Mouse (Mus musculus) hindbrain, embryonic 13.5 days (tissue): ENCODE measurements at regions not wholly inside any gene's neighbourhood (a gene's known extent, or its start where the extent isn't known, plus 50 kb on each side); places are given as distances from the start of the nearest gene placed in this dataset.

Source experiments
- ATAC-seq: fragments of 200-750 bp; cut with Nextera tagmentation; 2 replicates; pipeline ENCODE4 v1.8.0; 2017; ENCODE audit warnings: moderate TSS enrichment; ENCODE audit not compliant: low FRiP score
- H3K27ac ChIP-seq: fragments of 300-500 bp; sonication (generic); 2 replicates; pipeline ENCODE4 v1.5.1; 2015; ENCODE audit warnings: inconsistent platforms, mild to moderate bottlenecking, moderate library complexity
- H3K27me3 ChIP-seq: fragments of 300-500 bp; sonication (generic); 2 replicates; pipeline ENCODE4 v1.6.1; 2015; ENCODE audit warnings: mild to moderate bottlenecking, inconsistent platforms
- H3K36me3 ChIP-seq: fragments of 300-500 bp; sonication (generic); 2 replicates; pipeline ENCODE4 v1.6.1; 2015; ENCODE audit warnings: mild to moderate bottlenecking, inconsistent platforms
- H3K4me1 ChIP-seq: fragments of 300-500 bp; sonication (generic); replicated peaks from 2 replicates; pipeline ENCODE4 v1.6.1; 2015; ENCODE audit warnings: inconsistent platforms
- H3K4me2 ChIP-seq: fragments of 300-500 bp; sonication (generic); 2 replicates; pipeline ENCODE4 v1.6.1; 2015; ENCODE audit warnings: inconsistent platforms, mild to moderate bottlenecking, moderate library complexity
- H3K4me3 ChIP-seq: fragments of 300-500 bp; sonication (generic); 2 replicates; pipeline ENCODE4 v1.5.1; 2015; ENCODE audit warnings: mild to moderate bottlenecking, inconsistent platforms
- H3K9ac ChIP-seq: fragments of 300-500 bp; sonication (generic); 2 replicates; pipeline ENCODE4 v1.6.1; 2015; ENCODE audit warnings: mild to moderate bottlenecking, inconsistent platforms
- H3K9me3 ChIP-seq: fragments of 300-500 bp; sonication (generic); 2 replicates; pipeline ENCODE4 v1.6.1; 2016; ENCODE audit warnings: inconsistent platforms
- WGBS: fragments of 180-500 bp; shearing (Covaris S2); methylation state at CpG from one replicate; pipeline ENCODE4 v1.1.7; 2015; 5-methylcytosine and 5-hydroxymethylcytosine counted together

GRCm38 (mm10) chr12:52440868-52441365 lies 62.9 kb upstream of the Arhgap5 start:
- no peaks in the 10 kb centered on the region for H3K36me3 ChIP-seq
- no peaks in the 10 kb centered on the region for H3K27me3 ChIP-seq
- H3K27ac ChIP-seq = no peak overlapping the region
- no peak overlapping the region for H3K9ac ChIP-seq
- no peak overlapping the region for H3K4me3 ChIP-seq
- no peak for ATAC-seq
- no peaks in the 10 kb centered on the region for H3K9me3 ChIP-seq
- peaks cover 2% of the 10 kb centered on the region; the same call in 1 of the 2 replicates for H3K4me1 ChIP-seq
- WGBS = 75% methylated on average over 7 of the region's 7 CpGs
- no peak overlapping the region for H3K4me2 ChIP-seq

- 93% methylated on average over 5 of the region's 5 CpGs for WGBS
- H3K4me1 ChIP-seq = no peaks in the 10 kb centered on the region
- H3K4me2 ChIP-seq = no peak overlapping the region
- no peaks in the 10 kb centered on the region for H3K36me3 ChIP-seq
- H3K9ac ChIP-seq = no peak overlapping the region
- no peaks in the 10 kb centered on the region for H3K9me3 ChIP-seq
- H3K27ac ChIP-seq = no peak overlapping the region
- no peak for ATAC-seq
- H3K27me3 ChIP-seq = no peaks in the 10 kb centered on the region
- no peak overlapping the region for H3K4me3 ChIP-seq
Observed at GRCm38 (mm10) chr12:52442337-52442736, 61.4 kb upstream of the Arhgap5 start.

GRCm38 (mm10) chr12:52445731-52446130 lies 58.0 kb upstream of the Arhgap5 start:
- Histone ChIP-seq H3K36me3 (no peaks in the 10 kb centered on the region), H3K4me2 (no peak overlapping the region), H3K4me3 (no peak overlapping the region), H3K4me1 (no peaks in the 10 kb centered on the region), H3K9me3 (no peaks in the 10 kb centered on the region), H3K27me3 (no peaks in the 10 kb centered on the region), H3K9ac (no peak overlapping the region), H3K27ac (no peak overlapping the region)
- ATAC-seq = no peak
- WGBS = 58% methylated on average over 2 of the region's 2 CpGs

DNA sequence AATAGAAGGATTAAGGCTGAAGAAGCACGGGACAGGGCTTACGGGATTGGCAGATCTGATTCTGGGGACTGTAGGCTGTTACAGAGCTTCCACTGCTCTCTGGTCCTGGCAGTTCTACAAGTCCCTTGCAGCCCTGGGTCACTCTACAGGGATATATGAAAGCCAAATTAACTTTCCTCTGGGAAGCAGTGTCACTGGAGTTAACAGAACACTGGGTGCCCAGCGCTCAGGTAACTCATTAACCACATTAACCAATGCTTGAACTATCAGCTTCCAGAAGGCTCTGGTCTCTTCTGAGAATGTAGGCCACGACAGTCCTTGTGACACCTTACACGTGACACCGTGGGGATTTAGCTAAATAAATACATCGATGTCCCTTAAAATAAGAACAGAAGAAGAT lies 57.3 kb upstream of the Arhgap5 start:
- no peak overlapping the region for H3K27ac ChIP-seq
- H3K4me2 ChIP-seq = no peak overlapping the region
- no peaks in the 10 kb centered on the region for H3K4me1 ChIP-seq
- no peaks in the 10 kb centered on the region for H3K27me3 ChIP-seq
- ATAC-seq = no peak
- no peaks in the 10 kb centered on the region for H3K9me3 ChIP-seq
- no peaks in the 10 kb centered on the region for H3K36me3 ChIP-seq
- no peak overlapping the region for H3K4me3 ChIP-seq
- 82% methylated on average over 7 of the region's 7 CpGs for WGBS
- H3K9ac ChIP-seq = no peak overlapping the region

DNA sequence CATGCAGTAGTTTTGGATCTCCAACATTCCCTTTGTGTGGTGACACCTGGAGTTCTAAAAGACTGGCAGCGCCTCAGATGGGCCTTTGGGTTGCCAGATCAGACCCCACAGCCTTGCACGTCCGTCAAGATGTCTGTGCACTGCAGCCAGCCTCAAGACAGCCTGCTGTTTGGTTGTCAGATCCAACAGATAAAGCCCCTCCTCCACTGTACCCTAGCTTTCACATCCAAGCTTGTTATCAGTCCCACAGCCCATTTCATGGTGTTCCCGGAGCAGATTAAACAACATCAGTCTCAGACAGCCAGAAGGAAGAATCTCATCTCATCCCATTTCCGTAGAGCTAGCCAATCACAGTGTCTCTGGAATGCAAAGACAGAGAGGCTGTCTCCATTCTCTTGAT lies 56.3 kb upstream of the Arhgap5 start:
- H3K4me1 ChIP-seq = no peaks in the 10 kb centered on the region
- H3K4me3 ChIP-seq = no peak overlapping the region
- H3K36me3 ChIP-seq = no peaks in the 10 kb centered on the region
- H3K27me3 ChIP-seq = no peaks in the 10 kb centered on the region
- ATAC-seq = no peak
- no peak overlapping the region for H3K4me2 ChIP-seq
- H3K27ac ChIP-seq = no peak overlapping the region
- 71% methylated on average over 5 of the region's 5 CpGs for WGBS
- H3K9ac ChIP-seq = no peak overlapping the region
- H3K9me3 ChIP-seq = no peaks in the 10 kb centered on the region

DNA sequence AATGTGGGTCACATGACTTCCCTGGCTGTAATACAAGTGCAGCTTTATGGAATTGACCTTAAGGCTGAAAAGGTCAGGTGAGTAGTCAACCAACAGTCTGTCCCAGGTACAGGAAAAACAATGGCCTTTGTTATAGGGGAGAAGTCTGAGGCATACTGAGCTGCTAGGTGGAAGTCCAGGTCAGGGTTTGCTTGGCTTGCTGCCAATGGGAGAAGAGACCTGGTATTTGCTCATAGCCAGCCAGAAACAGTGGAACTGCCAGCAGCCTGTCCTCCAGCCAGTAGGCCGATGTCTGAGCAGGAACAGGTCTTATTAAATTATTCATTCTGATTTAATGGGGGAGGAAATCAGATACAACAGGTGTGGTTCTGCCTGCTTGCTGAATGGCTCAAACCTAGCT lies 55.6 kb upstream of the Arhgap5 start:
- no peaks in the 10 kb centered on the region for H3K27me3 ChIP-seq
- H3K9me3 ChIP-seq = no peaks in the 10 kb centered on the region
- no peak for ATAC-seq
- H3K4me3 ChIP-seq = no peak overlapping the region
- H3K36me3 ChIP-seq = no peaks in the 10 kb centered on the region
- H3K9ac ChIP-seq = no peak overlapping the region
- no peak overlapping the region for H3K4me2 ChIP-seq
- H3K27ac ChIP-seq = no peak overlapping the region
- no peaks in the 10 kb centered on the region for H3K4me1 ChIP-seq
- 62% methylated on average over 1 of the region's 1 CpGs for WGBS

- no peak overlapping the region for H3K4me3 ChIP-seq
- no peak overlapping the region for H3K27ac ChIP-seq
- 93% methylated on average over 5 of the region's 5 CpGs for WGBS
- no peak overlapping the region for H3K4me2 ChIP-seq
- H3K9me3 ChIP-seq = peaks cover 7% of the 10 kb centered on the region
- ATAC-seq = no peak
- no peaks in the 10 kb centered on the region for H3K27me3 ChIP-seq
- H3K4me1 ChIP-seq = no peaks in the 10 kb centered on the region
- no peaks in the 10 kb centered on the region for H3K36me3 ChIP-seq
- H3K9ac ChIP-seq = no peak overlapping the region
Observed at GRCm38 (mm10) chr12:52453890-52454289, 49.9 kb upstream of the Arhgap5 start.
